Mouse (Mus musculus): ENCODE results near the gene Traf3ip2.

DNA sequence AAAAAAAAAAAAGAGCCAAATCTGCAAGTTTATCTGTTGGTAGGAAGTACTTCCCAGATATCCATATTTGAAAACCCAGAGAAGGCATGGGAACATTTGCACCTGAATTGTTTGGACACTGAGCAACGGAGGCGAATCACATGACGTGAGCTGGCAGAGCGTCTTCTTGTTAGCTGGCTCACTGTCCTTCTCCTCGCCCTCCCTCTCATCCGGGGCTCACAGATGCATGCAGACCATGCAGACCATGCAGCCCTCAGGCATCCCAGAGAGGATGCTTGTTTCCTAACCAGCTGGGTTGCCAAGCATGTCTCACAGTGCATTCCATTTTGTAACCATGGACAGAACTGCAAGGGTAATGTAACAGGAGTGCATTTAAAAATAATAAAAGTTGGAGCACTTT, 11.1 kb downstream of the Traf3ip2 start:
- TF ChIP-seq POLR2A (IDR thresholded peaks at IDR 0.05; ENCODE audit: borderline replicate concordance, low read depth, low read length) (no peak), CTCF (IDR thresholded peaks at IDR 0.05; ENCODE audit: low read depth, low read length) (no peak)

All from bone marrow macrophage, adult 2 months (primary cell).